Mouse (Mus musculus) intestine, embryonic 14.5 days (tissue): ENCODE data around the gene Plxnb2. TPM values are rescaled to one million over a fixed set of nuclear protein-coding genes. Genes with fewer than 3 reads are reported as not detected.

Source experiments
- ATAC-seq: fragments of 200-750 bp; cut with Nextera tagmentation; replicated peaks from 2 replicates; pipeline ENCODE4 v1.8.0; 2017; ENCODE audit warnings: low read depth, moderate number of reproducible peaks, moderate TSS enrichment, moderate library complexity; ENCODE audit not compliant: low FRiP score, low TSS enrichment
- DNase-seq: peaks from one replicate; pipeline ENCODE4 v3.0.0-alpha.2; 2018; ENCODE audit warnings: low spot score
- H3K27ac ChIP-seq: fragments of 300-500 bp; sonication (generic); 2 replicates; pipeline ENCODE4 v1.5.1; 2014; ENCODE audit warnings: low read depth, mild to moderate bottlenecking, control low read depth
- H3K27me3 ChIP-seq: fragments of 300-500 bp; sonication (generic); replicated peaks from 2 replicates; pipeline ENCODE4 v1.6.1; 2014; ENCODE audit warnings: low read length, control low read depth; ENCODE audit not compliant: control insufficient read depth, insufficient read depth
- H3K36me3 ChIP-seq: fragments of 300-500 bp; sonication (generic); 2 replicates; pipeline ENCODE4 v1.6.1; 2014; ENCODE audit warnings: low read length, control low read depth; ENCODE audit not compliant: control insufficient read depth, insufficient read depth
- H3K4me1 ChIP-seq: fragments of 300-500 bp; sonication (generic); replicated peaks from 2 replicates; pipeline ENCODE4 v1.6.1; 2014; ENCODE audit warnings: low read length, control low read depth, mixed read lengths; ENCODE audit not compliant: control insufficient read depth, insufficient read depth
- H3K4me2 ChIP-seq: fragments of 300-500 bp; sonication (generic); 2 replicates; pipeline ENCODE4 v1.6.1; 2014; ENCODE audit warnings: low read length
- H3K4me3 ChIP-seq: fragments of 300-500 bp; sonication (generic); 2 replicates; pipeline ENCODE4 v1.5.1; 2014; ENCODE audit warnings: low read depth, low read length, control low read depth, mixed read lengths
- H3K9ac ChIP-seq: fragments of 300-500 bp; sonication (generic); 2 replicates; pipeline ENCODE4 v1.6.1; 2014; ENCODE audit warnings: mild to moderate bottlenecking, low read length
- H3K9me3 ChIP-seq: fragments of 300-500 bp; sonication (generic); 2 replicates; pipeline ENCODE4 v1.6.1; 2016; ENCODE audit warnings: low read length, control low read depth; ENCODE audit not compliant: control insufficient read depth
- WGBS: fragments of 180-500 bp; shearing (Covaris S2); extraction: QIAGEN DNeasy Blood & Tissue Kit; methylation state at CpG from one replicate; pipeline ENCODE4 v1.1.7; 2014; 5-methylcytosine and 5-hydroxymethylcytosine counted together
- polyA plus RNA-seq: library from polyadenylated mRNA; unstranded; fragments of >200 nt; fragmentation: Nextera tagmentation; extraction: Ambion mirVana; gene quantifications from 2 replicates; pipeline ENCODE4 v1.2.1, GENCODE M21; 2014

The Plxnb2 gene
- polyA plus RNA-seq, 1 experiment from 2014 or later: 149 TPM

- WGBS: 17% methylated on average over 22 of the region's 22 CpGs
- Histone ChIP-seq H3K36me3 (no peaks in the 10 kb centered on the region), H3K9ac (no peak overlapping the region), H3K9me3 (no peaks in the 10 kb centered on the region), H3K4me3 (peak overlapping the region; percentile 30), H3K27me3 (no peaks in the 10 kb centered on the region), H3K27ac (peak overlapping the region; percentile 82), H3K4me1 (peaks cover 6% of the 10 kb centered on the region; the same call in 1 of the 2 replicates), H3K4me2 (peak overlapping the region; percentile 50)
- DNase-seq (peak; percentile 97), ATAC-seq (peak; percentile 20; the same call in 1 of the 2 replicates)
Observed at GRCm38 (mm10) chr15:89209886-89210761, 29.5 kb upstream of the Plxnb2 start.

- WGBS: 76% methylated on average over 4 of the region's 4 CpGs
- Histone ChIP-seq H3K9ac (no peak overlapping the region), H3K4me1 (peaks cover 6% of the 10 kb centered on the region; the same call in 1 of the 2 replicates), H3K27me3 (no peaks in the 10 kb centered on the region), H3K9me3 (0 out of 2 replicates have a peak, but pooled peaks cover 8% of the 10 kb centered on the region), H3K36me3 (no peaks in the 10 kb centered on the region), H3K27ac (no peak overlapping the region), H3K4me2 (no peak overlapping the region), H3K4me3 (no peak overlapping the region)
- DNase-seq: no peak
- ATAC-seq: no peak
Observed at GRCm38 (mm10) chr15:89207457-89207856, 26.9 kb upstream of the Plxnb2 start.

- DNase-seq (no peak), ATAC-seq (no peak)
- 73% methylated on average over 15 of the region's 15 CpGs for WGBS
- Histone ChIP-seq H3K27ac (peak overlapping the region; percentile 98; the same call in 1 of the 2 replicates), H3K4me3 (peak overlapping the region; percentile 86), H3K27me3 (no peaks in the 10 kb centered on the region), H3K9me3 (no peaks in the 10 kb centered on the region), H3K4me1 (peaks cover 12% of the 10 kb centered on the region), H3K4me2 (peak overlapping the region; percentile 70), H3K36me3 (no peaks in the 10 kb centered on the region), H3K9ac (peak overlapping the region; percentile 97)
Observed at GRCm38 (mm10) chr15:89197056-89197455, 16.5 kb upstream of the Plxnb2 start.

GRCm38 (mm10) chr15:89196313-89196706, 15.7 kb upstream of the Plxnb2 start, which contains the start of gene Dennd6b:
TSS of gene Dennd6b (minus strand) at chr15:89196496.
- under 1% methylated on average over 38 of the region's 38 CpGs for WGBS
- H3K9ac ChIP-seq: peak within 1 kb of the TSS; percentile 97
- DNase-seq (peak; percentile 97), ATAC-seq (peak; percentile 99)
- peak within 1 kb of the TSS; percentile 70 for H3K4me2 ChIP-seq
- H3K36me3 ChIP-seq: no peaks in the 10 kb centered on the region
- no peaks in the 10 kb centered on the region for H3K27me3 ChIP-seq
- H3K4me1 ChIP-seq: peaks cover 12% of the 10 kb centered on the region
- peak within 1 kb of the TSS; percentile 98 for H3K27ac ChIP-seq
- H3K9me3 ChIP-seq: no peaks in the 10 kb centered on the region
- H3K4me3 ChIP-seq: peak within 1 kb of the TSS; percentile 86

- peak; percentile 95 for DNase-seq
- under 1% methylated on average over 24 of the region's 25 CpGs for WGBS
Observed at GRCm38 (mm10) chr15:89195690-89196312, 15.2 kb upstream of the Plxnb2 start.

GRCm38 (mm10) chr15:89195261-89195681, 14.7 kb upstream of the Plxnb2 start:
- Histone ChIP-seq H3K9me3 (no peaks in the 10 kb centered on the region), H3K4me2 (peak overlapping the region; percentile 70), H3K4me3 (peak overlapping the region; percentile 86), H3K27ac (peak overlapping the region; percentile 98), H3K4me1 (peaks cover 12% of the 10 kb centered on the region), H3K9ac (peak overlapping the region; percentile 97), H3K27me3 (no peaks in the 10 kb centered on the region), H3K36me3 (no peaks in the 10 kb centered on the region)
- DNase-seq (no peak), ATAC-seq (0 out of 2 replicates have a peak, but pooled peaks have one; percentile 0)
- 51% methylated on average over 6 of the region's 6 CpGs for WGBS

More at GRCm38 (mm10) chr15:89195690-89196312, 15.2 kb upstream of the Plxnb2 start:
- Histone ChIP-seq H3K4me3 (peak overlapping the region; percentile 86), H3K4me2 (peak overlapping the region; percentile 70), H3K27me3 (no peaks in the 10 kb centered on the region), H3K9ac (peak overlapping the region; percentile 97), H3K4me1 (peaks cover 12% of the 10 kb centered on the region), H3K36me3 (no peaks in the 10 kb centered on the region), H3K27ac (peak overlapping the region; percentile 98), H3K9me3 (no peaks in the 10 kb centered on the region)
- peak; percentile 94 for ATAC-seq

GRCm38 (mm10) chr15:89184937-89185227, 4.3 kb upstream of the Plxnb2 start:
- no peak overlapping the region for H3K4me3 ChIP-seq
- no peak overlapping the region for H3K4me2 ChIP-seq
- H3K9ac ChIP-seq: no peak overlapping the region
- no peak for DNase-seq
- WGBS: 96% methylated on average over 5 of the region's 5 CpGs
- H3K36me3 ChIP-seq: peaks cover 14% of the 10 kb centered on the region
- H3K4me1 ChIP-seq: peaks cover 14% of the 10 kb centered on the region; the same call in 1 of the 2 replicates
- no peaks in the 10 kb centered on the region for H3K27me3 ChIP-seq
- no peaks in the 10 kb centered on the region for H3K9me3 ChIP-seq
- ATAC-seq: no peak
- no peak overlapping the region for H3K27ac ChIP-seq

- Histone ChIP-seq H3K4me2 (no peak overlapping the region), H3K27me3 (no peaks in the 10 kb centered on the region), H3K36me3 (peaks cover 11% of the 10 kb centered on the region), H3K4me3 (no peak overlapping the region), H3K9me3 (no peaks in the 10 kb centered on the region), H3K27ac (no peak overlapping the region), H3K4me1 (peaks cover 14% of the 10 kb centered on the region; the same call in 1 of the 2 replicates), H3K9ac (no peak overlapping the region)
- ATAC-seq (no peak), DNase-seq (no peak)
- 66% methylated on average over 5 of the region's 5 CpGs for WGBS
Observed at GRCm38 (mm10) chr15:89184141-89184936, 3.8 kb upstream of the Plxnb2 start.
